Mouse (Mus musculus): ENCODE results near the gene Cldn10. TPM values are rescaled to one million over a fixed set of nuclear protein-coding genes. Genes with fewer than 3 reads are reported as not detected.

The Cldn10 gene
- polyA plus RNA-seq, 1 experiment, result not detected

DNA sequence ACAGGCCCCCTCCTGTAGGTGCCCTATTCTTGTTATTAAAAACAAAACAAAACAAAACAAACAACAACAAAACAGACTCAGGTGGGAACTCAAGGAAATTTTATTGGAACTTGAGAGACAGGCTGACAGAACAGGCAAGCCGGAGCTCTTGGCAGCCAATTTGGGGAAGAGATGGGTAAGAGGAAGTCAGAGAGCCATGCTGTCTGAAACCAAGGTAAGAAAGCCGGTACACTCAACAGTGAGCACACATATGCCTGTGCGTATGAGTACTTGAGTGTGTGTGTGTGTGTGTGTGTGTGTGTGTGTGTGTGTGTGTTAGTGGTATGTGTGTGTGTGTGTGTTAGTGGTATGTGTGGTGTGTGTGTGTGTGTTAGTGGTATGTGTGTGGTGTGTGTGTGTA, 54.6 kb downstream of the Cldn10 start:
- no peak overlapping the region for H3K4me3 ChIP-seq (replicated peaks)
- peaks cover 23% of the 10 kb centered on the region for H3K4me1 ChIP-seq (ENCODE audit: control insufficient read depth)
- H3K27me3 ChIP-seq (ENCODE audit: control insufficient read depth), result peaks cover 2% of the 10 kb centered on the region; the same call in 1 of the 2 replicates
- no peaks in the 10 kb centered on the region for H3K36me3 ChIP-seq (ENCODE audit: control insufficient read depth)
- TF ChIP-seq GATA1 (IDR thresholded peaks at IDR 0.05; ENCODE audit: low read length) (no peak), TAL1 (IDR thresholded peaks at IDR 0.05; ENCODE audit: low read length) (no peak)
- peaks cover 6% of the 10 kb centered on the region; the same call in 1 of the 2 replicates for H3K9me3 ChIP-seq (ENCODE audit: control insufficient read depth, low read length)

DNA sequence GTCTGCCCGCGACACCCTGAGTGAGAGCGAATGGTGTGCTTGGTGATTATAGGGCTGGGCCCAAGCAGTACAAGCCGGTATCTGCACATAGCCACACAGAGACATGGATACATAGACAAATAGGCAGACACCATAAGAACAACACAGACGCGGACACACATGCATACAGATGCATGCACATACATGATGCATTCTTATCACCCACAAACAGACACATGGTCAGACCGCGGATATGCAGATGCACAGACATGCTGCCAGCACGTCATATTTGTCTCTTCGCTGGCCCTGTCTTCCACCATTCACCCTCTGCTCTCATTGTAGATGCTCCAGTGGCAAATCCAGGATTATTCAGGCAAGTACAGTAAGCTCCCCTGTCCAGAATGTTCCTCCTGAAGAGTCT, 59.1 kb downstream of the Cldn10 start:
- Histone ChIP-seq H3K27me3 (ENCODE audit: control insufficient read depth) (peaks cover 11% of the 10 kb centered on the region), H3K4me1 (ENCODE audit: control insufficient read depth) (peaks cover 35% of the 10 kb centered on the region), H3K36me3 (ENCODE audit: control insufficient read depth) (no peaks in the 10 kb centered on the region), H3K9me3 (ENCODE audit: control insufficient read depth, low read length) (no peaks in the 10 kb centered on the region), H3K4me3 (replicated peaks) (no peak overlapping the region)
- TF ChIP-seq GATA1 (IDR thresholded peaks at IDR 0.05; ENCODE audit: low read length), result no peak; the same call in 1 of the 2 replicates
- TF ChIP-seq TAL1 (IDR thresholded peaks at IDR 0.05; ENCODE audit: low read length), result peak; percentile 59

DNA sequence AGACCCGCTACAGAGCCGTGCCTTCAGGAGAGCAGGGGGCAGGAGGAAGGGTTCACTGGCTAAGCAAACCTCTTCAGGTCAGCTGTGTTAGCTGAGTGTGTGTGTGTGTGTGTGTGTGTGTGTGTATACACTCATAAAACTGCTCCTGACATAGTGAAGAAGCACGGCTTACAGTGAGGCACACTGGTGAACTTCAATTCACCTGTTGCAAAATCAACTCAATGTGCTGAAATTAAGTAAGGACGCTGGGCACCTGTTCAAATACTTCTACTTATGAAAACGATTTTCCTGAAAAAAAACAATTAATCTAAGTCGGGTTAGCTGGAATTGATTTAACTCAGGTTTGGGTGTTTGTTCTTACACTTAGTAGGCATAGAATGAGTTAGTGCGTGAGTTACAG, 60.5 kb downstream of the Cldn10 start:
- TF ChIP-seq GATA1 (IDR thresholded peaks at IDR 0.05; ENCODE audit: low read length), result no peak
- no peak for TF ChIP-seq TAL1 (IDR thresholded peaks at IDR 0.05; ENCODE audit: low read length)

GRCm38 (mm10) chr14:118850011-118850695, 62.4 kb downstream of the Cldn10 start:
- no peak overlapping the region for H3K4me3 ChIP-seq (replicated peaks)
- no peaks in the 10 kb centered on the region for H3K36me3 ChIP-seq (ENCODE audit: control insufficient read depth)
- peaks cover 38% of the 10 kb centered on the region for H3K4me1 ChIP-seq (ENCODE audit: control insufficient read depth)
- peaks cover 39% of the 10 kb centered on the region for H3K27me3 ChIP-seq (ENCODE audit: control insufficient read depth)
- no peaks in the 10 kb centered on the region for H3K9me3 ChIP-seq (ENCODE audit: control insufficient read depth, low read length)
- no peak for TF ChIP-seq TAL1 (IDR thresholded peaks at IDR 0.05; ENCODE audit: low read length)
- TF ChIP-seq GATA1 (IDR thresholded peaks at IDR 0.05; ENCODE audit: low read length), result no peak

More for the DNA sequence above, 60.5 kb downstream of the Cldn10 start:
- Histone ChIP-seq H3K4me1 (ENCODE audit: control insufficient read depth) (peaks cover 35% of the 10 kb centered on the region), H3K9me3 (ENCODE audit: control insufficient read depth, low read length) (no peaks in the 10 kb centered on the region), H3K27me3 (ENCODE audit: control insufficient read depth) (peaks cover 21% of the 10 kb centered on the region), H3K36me3 (ENCODE audit: control insufficient read depth) (no peaks in the 10 kb centered on the region), H3K4me3 (replicated peaks) (no peak overlapping the region)

DNA sequence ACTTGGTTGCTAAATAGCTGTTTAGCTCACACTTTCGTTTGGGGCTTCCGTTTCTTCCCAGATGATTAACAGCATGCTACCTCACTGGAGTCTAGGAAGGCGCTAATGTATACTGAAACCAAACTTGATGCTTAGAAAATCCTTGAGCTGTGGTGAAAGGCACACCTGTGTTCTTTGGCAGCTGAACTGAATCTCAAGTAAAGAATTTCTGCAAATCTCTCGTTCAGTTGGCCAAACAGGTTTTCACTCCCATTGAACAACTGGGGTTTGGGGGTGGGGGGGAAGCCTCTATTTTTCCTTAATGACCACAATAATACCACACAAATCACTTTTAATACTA, 63.0 kb downstream of the Cldn10 start:
- Histone ChIP-seq H3K27me3 (ENCODE audit: control insufficient read depth) (peaks cover 44% of the 10 kb centered on the region), H3K4me1 (ENCODE audit: control insufficient read depth) (peaks cover 41% of the 10 kb centered on the region), H3K36me3 (ENCODE audit: control insufficient read depth) (no peaks in the 10 kb centered on the region), H3K4me3 (replicated peaks) (no peak overlapping the region), H3K9me3 (ENCODE audit: control insufficient read depth, low read length) (no peaks in the 10 kb centered on the region)
- TF ChIP-seq GATA1 (IDR thresholded peaks at IDR 0.05; ENCODE audit: low read length) (no peak), TAL1 (IDR thresholded peaks at IDR 0.05; ENCODE audit: low read length) (no peak)

GRCm38 (mm10) chr14:118851496-118852107, 63.9 kb downstream of the Cldn10 start:
- H3K4me1 ChIP-seq (ENCODE audit: control insufficient read depth), result peaks cover 32% of the 10 kb centered on the region
- H3K27me3 ChIP-seq (ENCODE audit: control insufficient read depth), result peaks cover 51% of the 10 kb centered on the region
- no peak overlapping the region for H3K4me3 ChIP-seq (replicated peaks)
- H3K9me3 ChIP-seq (ENCODE audit: control insufficient read depth, low read length), result no peaks in the 10 kb centered on the region
- H3K36me3 ChIP-seq (ENCODE audit: control insufficient read depth), result no peaks in the 10 kb centered on the region
- TF ChIP-seq GATA1 (IDR thresholded peaks at IDR 0.05; ENCODE audit: low read length) (no peak), TAL1 (IDR thresholded peaks at IDR 0.05; ENCODE audit: low read length) (no peak)

- no peaks in the 10 kb centered on the region for H3K36me3 ChIP-seq (ENCODE audit: control insufficient read depth)
- peaks cover 66% of the 10 kb centered on the region for H3K27me3 ChIP-seq (ENCODE audit: control insufficient read depth)
- TF ChIP-seq GATA1 (IDR thresholded peaks at IDR 0.05; ENCODE audit: low read length) (no peak), TAL1 (IDR thresholded peaks at IDR 0.05; ENCODE audit: low read length) (no peak)
- no peaks in the 10 kb centered on the region for H3K9me3 ChIP-seq (ENCODE audit: control insufficient read depth, low read length)
- H3K4me1 ChIP-seq (ENCODE audit: control insufficient read depth), result peaks cover 12% of the 10 kb centered on the region
- H3K4me3 ChIP-seq (replicated peaks), result peak overlapping the region; percentile 52
Measured at GRCm38 (mm10) chr14:118854371-118855114, 66.8 kb downstream of the Cldn10 start.

- Histone ChIP-seq H3K4me1 (ENCODE audit: control insufficient read depth) (peaks cover 12% of the 10 kb centered on the region), H3K4me3 (replicated peaks) (peak overlapping the region; percentile 52), H3K27me3 (ENCODE audit: control insufficient read depth) (peaks cover 66% of the 10 kb centered on the region), H3K9me3 (ENCODE audit: control insufficient read depth, low read length) (no peaks in the 10 kb centered on the region), H3K36me3 (ENCODE audit: control insufficient read depth) (no peaks in the 10 kb centered on the region)
- TF ChIP-seq GATA1 (IDR thresholded peaks at IDR 0.05; ENCODE audit: low read length) (no peak), TAL1 (IDR thresholded peaks at IDR 0.05; ENCODE audit: low read length) (no peak)
Measured at GRCm38 (mm10) chr14:118855141-118855800, 67.6 kb downstream of the Cldn10 start.

DNA sequence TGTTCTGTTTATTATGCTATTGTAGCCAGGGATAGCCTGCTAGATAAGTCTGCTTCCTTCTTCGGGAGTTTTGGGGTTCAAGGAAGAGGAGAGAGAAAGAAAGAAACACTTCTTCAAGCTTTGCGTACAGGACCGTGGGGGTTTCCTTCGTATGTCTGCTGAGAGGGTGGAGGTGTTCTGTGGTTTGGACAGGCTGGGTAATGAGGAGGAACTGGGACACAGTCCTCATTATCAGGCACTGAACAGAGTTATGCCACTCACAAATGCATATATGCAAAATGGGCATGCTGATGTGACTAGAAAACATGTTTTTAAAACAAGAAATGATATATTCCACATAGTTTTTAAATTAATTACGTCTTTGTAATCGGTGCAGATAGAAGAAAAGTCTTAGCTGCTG, 68.9 kb downstream of the Cldn10 start:
- Histone ChIP-seq H3K9me3 (ENCODE audit: control insufficient read depth, low read length) (no peaks in the 10 kb centered on the region), H3K27me3 (ENCODE audit: control insufficient read depth) (peaks cover 61% of the 10 kb centered on the region), H3K4me3 (replicated peaks) (no peak overlapping the region), H3K4me1 (ENCODE audit: control insufficient read depth) (peaks cover 12% of the 10 kb centered on the region), H3K36me3 (ENCODE audit: control insufficient read depth) (no peaks in the 10 kb centered on the region)
- TF ChIP-seq TAL1 (IDR thresholded peaks at IDR 0.05; ENCODE audit: low read length) (no peak), GATA1 (IDR thresholded peaks at IDR 0.05; ENCODE audit: low read length) (no peak)

Data from erythroblast, embryonic 14.5 days (primary cell).